Mouse (Mus musculus) right cerebral cortex, postnatal 25 days (tissue): ENCODE data around the gene Sox5.

Experiments
- DNase-seq: peaks from one replicate; pipeline ENCODE4 v3.0.0; 2022

The Sox5 gene

DNA sequence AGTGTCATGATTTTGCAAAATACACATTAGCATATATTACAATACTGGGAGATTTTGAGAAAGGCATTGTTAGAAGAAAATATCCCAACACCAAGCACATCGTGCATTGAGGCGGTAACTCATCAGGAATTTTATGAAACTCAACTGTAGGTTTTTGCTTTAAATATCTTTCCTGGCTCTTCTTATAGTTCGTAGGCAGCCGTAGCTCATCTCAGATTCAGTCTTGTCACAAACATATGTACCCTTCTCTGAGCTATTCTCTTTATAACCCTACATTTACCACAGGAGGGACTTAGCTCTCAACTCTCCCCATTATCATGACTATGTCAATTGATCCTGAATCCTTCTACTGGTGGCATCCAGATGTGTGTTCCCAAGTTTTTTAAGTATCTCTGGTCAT lies 705.4 kb downstream of the Sox5 start:
- no peak for DNase-seq

DNA sequence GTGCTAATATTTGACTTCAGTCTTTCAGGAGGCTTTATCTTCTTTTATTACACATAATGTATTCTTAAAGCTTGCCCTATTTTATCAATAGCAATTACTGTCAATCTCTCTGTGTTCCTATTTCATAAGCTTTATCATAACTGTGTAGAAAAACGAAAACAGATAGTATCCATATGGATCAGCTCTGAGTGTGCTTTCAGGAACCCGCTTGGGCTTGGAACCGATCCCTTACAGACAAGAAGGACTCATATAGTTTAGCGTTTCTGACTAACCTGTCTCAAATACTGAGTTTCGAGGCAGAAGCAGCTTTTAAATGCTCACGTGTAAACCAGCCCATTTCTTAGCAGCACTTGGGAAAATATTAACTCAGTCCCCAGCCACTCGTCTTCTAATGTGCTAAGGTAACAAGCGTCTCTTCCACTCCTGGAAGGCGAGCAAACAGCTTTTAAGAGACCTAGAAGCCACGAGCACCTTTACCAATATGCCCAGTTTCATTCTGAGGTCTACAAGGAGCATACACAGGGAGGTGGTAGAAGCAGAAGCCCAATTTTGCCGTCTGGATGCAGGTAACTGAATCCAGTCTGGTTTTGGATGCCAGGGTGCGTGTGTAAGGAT lies 706.3 kb downstream of the Sox5 start:
- no peak for DNase-seq

DNA sequence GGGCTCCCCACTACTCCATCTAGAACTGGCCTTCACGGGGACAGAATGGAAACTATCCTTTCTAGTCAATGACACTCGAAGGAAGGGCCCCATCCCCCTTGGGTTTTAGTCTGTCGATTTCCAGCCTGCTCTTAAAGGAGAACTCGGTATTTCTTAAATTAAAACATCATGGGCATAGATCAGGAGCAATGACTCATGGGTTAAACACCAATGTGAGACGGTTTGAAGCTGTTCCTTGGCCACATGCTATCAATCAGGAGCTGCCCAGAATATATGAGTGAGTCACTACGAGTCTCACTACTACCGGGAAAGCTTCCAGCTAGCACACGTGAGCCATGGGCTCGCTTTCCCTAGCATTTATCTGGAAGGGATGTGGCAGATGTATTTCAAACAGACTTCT lies 707.0 kb downstream of the Sox5 start:
- peak; percentile 37 for DNase-seq

DNA sequence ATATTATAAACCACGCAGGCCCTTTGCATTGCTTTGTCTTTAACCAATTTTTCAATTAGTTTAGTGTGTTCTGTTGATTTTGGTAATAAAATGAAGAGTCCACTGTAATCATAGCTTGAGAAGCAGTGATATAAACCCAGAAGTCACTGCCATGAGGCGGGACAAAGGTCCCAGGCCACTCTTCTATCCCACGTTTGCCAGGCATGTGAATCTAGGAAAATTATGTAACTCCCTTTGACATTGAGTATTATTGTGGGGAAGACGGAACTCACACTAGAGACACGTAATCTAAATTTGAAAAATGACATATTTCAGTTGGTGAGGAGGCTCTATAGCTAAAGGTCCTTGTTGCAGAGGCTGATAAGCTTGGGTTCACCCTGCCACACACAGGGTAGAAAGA lies 711.3 kb downstream of the Sox5 start:
- DNase-seq, result no peak

DNA sequence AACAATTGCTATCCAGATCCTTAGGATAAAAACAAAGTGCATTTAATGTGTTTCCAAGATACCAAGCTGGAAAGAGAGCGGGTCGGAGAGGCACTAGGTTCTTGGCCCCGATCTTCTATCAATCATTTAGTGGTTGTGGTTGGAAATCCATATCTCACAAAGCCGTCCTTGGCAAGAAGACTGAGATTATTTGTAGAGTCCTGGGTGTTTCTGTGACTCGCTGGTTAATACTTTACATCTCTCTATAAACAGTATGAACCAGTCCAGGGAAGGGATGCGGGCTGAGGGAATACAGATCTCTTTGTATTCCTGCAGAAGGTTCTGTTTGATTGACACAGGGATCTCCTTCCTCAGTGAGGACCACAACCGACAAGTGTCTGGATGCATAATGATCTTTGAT lies 714.3 kb downstream of the Sox5 start:
- DNase-seq, result no peak

DNA sequence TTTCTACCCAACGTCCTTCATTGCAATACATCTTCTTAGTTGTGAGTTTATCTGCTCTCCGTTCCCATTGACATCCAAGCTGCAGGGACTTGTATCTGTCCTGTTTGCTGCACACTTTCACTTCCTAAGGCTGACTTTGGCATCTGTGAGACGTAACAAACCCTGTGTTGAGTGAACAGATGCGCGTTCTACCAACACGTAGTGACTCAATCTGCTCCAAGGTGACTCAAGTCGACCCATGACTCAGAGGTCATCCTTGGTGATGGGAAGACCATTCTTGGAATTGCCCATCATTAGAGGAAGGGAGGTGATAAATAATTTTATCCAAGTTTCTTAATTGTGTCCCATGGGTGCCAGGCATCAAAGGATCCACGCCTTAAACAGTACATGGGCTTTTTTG lies 719.3 kb downstream of the Sox5 start:
- no peak for DNase-seq

DNA sequence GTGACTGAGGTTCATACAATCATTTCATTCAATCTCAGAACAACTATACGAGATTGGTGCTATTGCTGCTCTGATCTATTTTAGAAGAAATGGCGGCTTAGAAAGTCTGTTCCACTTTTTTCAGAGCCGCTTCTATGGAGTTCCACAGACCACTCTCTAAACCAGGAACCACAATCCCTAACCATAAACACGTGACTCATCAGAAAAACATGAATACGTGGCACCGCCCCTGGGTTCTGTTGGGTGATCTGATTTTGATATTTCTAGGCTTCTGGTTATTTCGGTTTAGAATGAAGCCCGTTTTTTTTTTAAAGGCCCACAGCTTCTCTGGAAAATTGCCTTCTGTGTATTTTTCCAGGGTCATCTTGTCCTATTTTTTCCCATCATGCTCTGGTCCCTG lies 720.0 kb downstream of the Sox5 start:
- no peak for DNase-seq

DNA sequence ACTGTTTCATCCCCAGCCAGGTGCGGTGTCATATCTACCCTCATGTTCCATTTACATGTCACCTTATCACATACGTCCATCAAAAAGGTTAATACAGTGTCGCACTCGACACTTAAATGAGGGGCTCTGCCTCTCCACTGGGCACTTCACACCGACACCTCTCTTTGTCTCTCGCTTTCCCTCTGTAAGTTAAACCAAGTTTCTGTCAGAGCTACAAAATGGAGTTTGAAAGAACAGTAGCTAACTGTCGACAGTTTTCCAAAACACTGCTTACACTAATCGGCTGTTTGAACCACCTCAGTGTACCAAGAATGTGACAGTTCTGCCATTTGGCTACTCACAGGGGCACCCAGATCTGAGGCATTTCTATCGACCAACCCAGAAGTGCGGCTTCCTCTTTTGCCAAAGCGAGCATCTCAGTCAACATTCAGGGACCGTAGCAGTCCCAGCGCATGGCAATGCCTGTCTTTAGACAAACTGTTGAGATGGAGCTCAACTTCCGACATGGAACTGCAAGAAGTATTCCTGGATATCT lies 724.6 kb downstream of the Sox5 start:
- DNase-seq, result no peak

DNA sequence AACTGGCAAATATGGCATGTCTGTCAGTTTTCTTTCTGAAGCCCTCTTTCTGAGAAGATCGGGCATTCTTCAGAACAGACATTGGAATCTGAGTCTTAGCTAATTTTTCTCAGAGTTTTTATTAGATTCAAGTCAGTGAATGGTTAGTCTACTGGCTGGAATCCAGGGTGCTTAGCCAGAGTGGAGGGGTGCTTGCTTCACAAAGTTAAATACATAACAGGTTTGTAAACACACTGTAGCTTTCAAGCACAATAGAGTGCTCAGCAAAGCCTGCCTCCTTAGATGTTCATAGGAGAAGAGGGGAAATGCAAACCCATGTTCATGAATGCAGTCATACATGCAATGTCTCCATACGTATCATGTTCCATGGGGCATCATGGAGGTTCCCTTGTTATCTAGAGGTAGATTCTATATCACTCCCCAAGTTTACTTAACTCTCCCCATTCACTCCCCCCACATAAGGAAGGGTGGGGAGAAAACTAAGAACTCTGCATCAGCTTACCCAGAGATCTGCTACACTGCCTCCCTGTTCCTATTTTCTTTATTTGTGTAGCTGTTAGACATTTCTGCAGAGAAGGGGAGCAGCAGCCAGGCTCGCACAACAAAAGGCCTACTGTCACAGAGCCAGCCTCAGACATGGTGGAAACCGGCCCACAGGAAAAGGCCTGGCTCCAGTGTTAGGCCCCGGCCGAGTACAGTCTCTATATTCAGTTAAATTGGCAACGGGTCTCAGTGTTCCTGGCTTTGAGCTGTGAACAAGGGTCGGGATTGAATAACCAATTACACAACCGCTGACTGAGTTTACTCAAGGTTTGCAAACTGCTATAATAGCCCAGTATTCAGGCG lies 725.3 kb downstream of the Sox5 start:
- peak; percentile 38 for DNase-seq

DNA sequence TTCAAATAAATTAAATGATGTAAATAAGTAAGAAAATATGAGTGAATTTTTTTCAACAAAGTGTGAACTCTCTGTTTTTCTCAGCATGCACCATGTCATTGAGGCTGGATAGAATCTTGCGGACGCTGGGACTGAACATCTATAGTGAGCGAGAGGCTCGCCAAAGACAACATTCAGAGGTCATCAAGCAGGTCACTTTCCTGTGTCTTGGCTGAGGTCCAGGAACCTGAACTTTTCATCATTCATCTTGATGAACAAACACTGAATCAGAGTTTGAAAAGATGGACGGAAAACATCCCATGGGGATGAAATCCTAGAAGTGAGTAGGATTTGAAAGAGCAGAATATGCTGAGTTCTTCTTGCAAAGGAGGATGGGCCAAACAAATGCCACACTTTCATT lies 729.3 kb downstream of the Sox5 start:
- no peak for DNase-seq

DNA sequence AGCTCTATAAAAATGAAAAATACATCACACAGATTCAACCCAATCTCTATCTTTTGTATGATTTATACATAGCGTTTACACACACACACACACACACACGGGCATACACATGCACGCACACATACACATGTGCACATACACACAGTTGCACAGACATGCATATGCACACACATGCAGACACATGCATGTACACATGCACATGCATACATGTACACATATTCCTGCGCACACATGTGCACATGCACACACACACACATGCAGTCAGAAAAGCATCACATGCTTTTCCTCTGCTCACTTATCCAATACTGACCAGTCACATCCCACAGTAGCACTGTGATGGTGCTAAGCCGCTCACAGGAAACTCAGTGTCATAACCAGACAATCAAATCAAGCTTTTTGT lies 730.5 kb downstream of the Sox5 start:
- DNase-seq, result no peak

DNA sequence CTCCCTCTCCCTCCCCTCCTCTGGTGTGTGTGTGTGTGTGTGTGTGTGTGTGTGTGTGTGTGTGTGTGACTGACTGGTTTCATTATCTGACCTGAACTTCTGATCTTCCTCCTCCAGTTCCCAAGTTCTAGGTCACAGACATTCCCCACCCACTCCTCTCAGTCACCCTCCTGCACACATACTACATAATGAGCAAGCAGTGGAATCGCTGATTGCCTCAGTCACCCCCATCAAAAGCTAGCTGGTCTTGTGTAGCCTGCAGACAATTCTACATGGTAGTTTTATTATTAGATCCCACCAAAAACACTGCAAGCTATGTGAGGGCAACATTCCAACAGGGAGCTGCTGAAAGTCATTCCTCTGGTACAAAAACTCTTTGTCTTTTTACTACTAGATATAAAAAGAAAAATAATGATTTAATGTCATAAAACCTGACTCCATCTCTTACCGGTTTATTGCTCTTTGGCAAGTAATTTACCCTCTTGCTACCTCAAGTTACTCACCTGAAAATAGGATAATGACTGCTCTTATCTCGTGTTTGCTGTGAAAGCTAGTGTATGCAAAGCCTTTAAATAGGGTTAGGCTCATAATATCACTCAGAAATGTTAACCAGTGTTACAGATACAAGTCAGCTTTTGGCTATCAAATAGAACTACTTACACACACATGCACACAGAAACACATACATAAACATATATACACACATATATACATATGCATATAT lies 733.4 kb downstream of the Sox5 start:
- DNase-seq, result no peak

DNA sequence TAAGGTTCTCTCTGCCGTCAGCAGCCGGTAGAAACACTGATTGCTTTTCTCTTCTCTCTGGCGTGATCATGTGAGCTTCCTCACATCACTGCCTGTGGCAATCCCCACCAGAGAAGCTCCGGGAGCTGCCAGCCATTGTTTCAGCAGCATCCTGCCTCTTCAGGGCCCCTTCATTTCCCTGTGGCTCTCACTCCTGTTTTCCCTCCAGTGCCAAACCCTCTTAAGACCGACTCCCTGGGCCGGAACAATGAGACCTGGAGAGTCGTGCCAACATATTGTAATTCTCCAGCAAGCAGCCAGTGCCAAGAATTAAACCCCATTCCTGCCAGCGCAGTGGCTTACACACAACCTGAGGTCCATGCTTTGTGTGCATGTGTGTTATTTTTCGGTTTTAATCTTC lies 736.3 kb downstream of the Sox5 start:
- DNase-seq, result peak; percentile 28

DNA sequence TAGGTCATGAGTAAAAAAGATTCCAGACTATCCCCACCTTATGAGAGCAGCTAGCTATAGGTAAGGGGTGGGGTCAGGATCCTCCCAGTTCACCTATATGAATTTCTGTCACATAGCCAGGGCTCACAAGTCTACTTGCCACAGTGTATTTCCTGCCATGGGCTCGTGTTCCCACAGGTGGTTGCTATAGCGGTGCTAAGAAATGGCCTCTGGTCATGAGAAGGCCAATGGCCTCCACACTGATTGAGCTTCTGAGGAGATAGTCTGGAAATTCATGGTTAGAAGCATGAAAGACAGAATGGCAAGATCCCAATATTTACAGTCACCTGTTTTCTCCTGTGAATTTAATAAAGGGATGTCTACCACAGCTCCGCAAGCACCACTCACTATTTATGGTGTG lies 737.4 kb downstream of the Sox5 start:
- DNase-seq, result no peak

DNA sequence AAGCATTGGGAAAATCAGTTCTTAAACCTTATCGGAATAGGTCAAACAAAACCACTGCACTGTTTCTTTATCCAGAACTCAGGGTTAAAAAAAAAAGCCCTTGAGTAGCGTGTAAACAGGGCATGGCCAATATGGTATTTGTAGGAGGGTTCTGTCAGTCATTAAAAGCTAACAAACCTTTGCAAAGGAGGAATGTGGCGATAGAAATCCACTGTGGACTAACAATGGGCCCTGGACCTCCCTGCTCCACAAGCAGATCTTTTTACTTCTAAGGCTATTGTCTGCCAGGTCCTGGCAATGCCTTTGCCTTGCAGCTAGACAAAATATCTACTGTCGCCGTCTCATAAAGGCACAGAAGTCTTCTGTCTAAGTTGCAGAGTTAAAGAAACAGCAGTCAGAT lies 738.8 kb downstream of the Sox5 start:
- DNase-seq, result no peak

DNA sequence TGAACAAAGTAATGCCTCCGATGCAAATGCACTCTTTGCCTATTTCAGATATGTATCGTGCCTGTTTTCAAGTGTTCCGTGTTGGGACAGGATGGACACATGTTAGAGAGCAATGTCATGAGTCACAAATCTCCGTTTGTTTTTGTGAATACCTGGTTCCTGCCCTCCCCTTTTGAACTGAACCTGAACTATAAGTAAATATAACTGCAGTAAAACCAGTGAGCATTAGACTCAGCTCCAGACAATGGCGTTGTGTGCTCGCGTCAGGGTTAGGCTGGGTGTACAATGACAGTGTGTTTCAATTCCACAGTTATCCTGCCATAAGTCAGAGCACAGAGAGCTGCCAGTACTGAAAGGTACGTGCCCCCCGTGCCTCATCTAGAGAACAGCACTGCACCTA lies 739.8 kb downstream of the Sox5 start:
- no peak for DNase-seq

DNA sequence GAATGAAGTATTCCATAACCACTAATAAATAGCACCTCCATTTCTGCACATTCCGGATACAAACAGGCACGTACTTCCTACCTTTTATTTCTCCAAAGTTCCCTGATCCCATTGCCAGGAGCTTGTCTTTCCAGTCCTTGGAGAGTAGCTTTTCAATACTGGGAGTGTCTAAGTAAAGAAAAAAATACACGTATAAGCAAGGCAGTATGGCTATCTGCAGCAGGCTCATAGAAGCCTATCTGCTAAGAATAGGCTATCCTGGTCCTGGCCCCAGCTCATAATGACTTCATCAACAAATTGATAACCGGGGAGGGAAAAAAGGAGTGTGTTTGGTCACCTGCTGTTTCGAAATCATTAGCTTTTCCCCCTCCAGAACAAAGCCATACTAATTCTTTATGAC lies 740.6 kb downstream of the Sox5 start:
- DNase-seq, result no peak

DNA sequence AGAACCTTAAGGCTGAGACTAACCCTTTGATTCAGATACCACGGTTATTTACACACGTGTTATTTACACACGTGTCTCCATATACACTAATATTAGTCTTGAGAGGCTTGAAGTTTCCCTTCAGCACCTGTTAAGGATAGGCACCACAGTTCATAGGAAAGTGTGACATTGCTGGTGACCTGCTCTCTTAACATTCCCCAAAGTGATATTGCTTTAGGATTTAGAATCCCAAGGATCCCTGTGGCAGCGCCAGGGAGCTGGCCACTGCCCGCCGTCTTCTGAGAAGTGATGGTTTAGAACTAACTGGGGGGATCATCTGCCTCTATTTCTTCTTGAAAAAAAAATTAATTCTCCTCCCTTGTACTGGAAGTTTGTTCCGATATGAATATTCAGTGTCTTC lies 741.4 kb downstream of the Sox5 start:
- DNase-seq, result no peak

DNA sequence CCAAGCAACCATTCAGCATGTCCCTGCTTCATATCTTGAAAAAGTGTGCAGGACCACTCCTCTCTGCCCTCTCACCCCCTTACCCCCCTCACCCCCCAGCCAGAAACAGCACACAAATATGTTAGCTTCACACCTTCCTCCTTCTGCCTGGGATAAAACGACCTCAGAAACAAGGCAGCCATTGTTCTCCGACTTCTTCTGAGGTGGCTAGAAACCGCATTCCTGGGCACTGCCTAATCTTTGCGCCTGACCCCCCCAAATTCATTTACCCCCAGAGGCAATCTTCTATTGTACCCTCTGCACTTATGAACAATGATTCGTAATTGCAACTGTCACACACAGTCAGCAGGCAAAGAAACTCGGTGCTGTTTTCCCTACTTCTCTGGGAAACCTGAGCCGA lies 742.6 kb downstream of the Sox5 start:
- DNase-seq, result no peak

DNA sequence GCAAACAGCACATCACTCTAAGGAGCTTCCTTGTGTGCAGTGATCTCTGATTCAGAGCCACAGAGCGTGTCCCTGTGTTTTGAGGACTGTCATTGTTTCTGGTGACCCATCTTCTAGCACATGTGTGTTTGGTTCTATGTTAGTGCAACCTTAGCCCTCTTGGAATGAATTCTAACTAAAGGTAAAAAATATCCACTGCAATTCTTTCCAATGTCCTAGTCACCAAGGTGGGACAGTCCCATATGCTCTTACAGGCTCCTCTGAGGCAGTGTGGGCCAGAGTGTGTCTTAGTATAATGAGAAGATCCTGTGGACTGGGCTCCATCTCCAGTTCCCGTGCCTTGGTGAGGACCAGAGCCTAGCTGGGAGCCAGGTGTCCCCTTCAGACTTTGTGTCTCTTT lies 748.6 kb downstream of the Sox5 start:
- no peak for DNase-seq

DNA sequence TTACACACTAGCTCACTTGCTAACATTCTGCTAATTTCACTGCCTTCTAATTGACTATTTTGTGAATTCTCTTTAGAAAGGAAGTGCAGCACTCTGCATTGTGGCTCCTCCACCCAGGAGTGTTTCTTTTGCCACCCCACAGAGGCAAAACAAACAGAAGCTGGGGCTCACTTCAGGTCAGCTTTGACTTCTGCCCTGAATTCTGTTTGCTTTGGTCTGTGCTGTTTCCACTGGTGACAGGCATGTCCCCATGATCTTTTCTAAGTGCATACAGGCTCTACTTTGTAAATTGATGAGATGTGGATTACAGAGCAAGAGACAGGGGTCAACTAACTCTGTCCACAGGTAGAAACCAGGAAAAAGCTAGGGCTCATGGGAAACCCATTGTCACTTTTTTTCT lies 764.8 kb downstream of the Sox5 start:
- DNase-seq, result no peak

DNA sequence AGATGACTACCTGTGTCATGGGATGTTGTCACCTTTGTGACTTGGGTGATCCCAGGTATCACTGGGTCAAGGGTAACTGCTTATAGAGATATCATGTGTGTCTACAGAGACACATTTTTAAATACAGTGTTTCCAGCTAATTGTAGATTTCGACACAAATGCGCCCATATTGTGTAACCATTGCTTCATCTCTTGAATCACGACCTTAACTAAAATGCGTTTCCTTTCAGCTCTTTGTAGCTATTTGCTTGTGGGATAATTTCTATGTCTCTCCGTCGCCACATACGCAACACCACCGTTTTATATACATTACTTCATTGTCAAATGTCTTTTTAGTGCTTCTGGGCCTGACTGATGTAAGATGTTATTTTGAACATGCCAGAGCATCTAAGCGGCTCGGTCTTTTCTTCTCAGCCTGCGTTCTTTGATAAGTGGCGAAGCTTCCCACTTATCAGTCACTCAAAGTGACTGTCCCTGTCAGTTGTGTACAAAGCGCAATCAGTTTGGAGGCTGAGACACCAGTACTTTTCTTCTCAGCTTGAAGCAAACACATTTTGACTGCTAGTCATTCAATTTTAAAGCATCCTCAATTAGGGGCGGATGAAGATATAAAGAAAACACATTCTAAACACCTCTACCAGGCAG lies 769.8 kb downstream of the Sox5 start:
- DNase-seq, result no peak

DNA sequence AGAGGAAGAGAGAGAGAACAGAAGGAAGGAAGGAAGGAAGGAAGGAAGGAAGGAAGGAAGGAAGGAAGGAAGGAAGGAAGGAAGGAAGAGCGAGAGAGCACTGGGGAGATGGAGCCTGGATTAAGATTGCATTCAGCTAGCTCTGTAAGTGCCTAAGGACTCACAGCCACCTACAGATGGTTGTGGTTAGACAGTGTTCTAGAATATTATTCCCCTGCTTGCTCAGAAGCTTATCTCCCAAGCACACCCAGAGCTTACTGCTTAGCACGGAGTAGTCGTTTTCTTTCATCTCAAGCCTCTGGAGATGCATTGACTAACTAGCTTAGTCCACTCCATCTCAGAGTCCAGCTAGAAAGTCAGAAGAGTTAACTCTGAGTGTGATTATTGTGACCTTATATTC lies 770.8 kb downstream of the Sox5 start:
- no peak for DNase-seq
